Mouse (Mus musculus) brain, embryonic 14.5 days (tissue): Measurements from ENCODE around the gene Clcnka.

Experiments
- CTCF ChIP-seq: fragments of 200-500 bp; IDR thresholded peaks from 2 replicates; pipeline ENCODE4 v1.5.1; 2012; ENCODE audit warnings: inconsistent platforms, mild to moderate bottlenecking, moderate library complexity, borderline replicate concordance; ENCODE audit not compliant: insufficient read depth, insufficient read length; ENCODE audit errors: extremely low read depth
- POLR2A ChIP-seq: fragments of 200-500 bp; IDR thresholded peaks from 2 replicates; pipeline ENCODE4 v1.6.1; 2012; ENCODE audit warnings: mild to moderate bottlenecking, inconsistent platforms, borderline replicate concordance; ENCODE audit not compliant: poor library complexity, insufficient read depth, insufficient read length, severe bottlenecking; ENCODE audit errors: extremely low read depth

- TF ChIP-seq CTCF = no peak
- no peak for TF ChIP-seq POLR2A
Observed at GRCm38 (mm10) chr4:141445328-141445720, 46.8 kb upstream of the Clcnka start.
